Mouse (Mus musculus) cerebellum, adult 2 months (tissue): ENCODE results near the gene Plekhh2.

Experiments used
- CTCF ChIP-seq: fragments of 200-500 bp; IDR thresholded peaks from 2 replicates; pipeline ENCODE4 v1.5.1; 2011; ENCODE audit warnings: low read depth, mild to moderate bottlenecking, control low read depth, low read length, moderate library complexity, borderline replicate concordance; ENCODE audit not compliant: insufficient read depth
- POLR2A ChIP-seq: fragments of 200-500 bp; IDR thresholded peaks from 2 replicates; pipeline ENCODE4 v1.6.1; 2011; ENCODE audit warnings: low read length, control low read depth, borderline replicate concordance; ENCODE audit not compliant: insufficient read depth

DNA sequence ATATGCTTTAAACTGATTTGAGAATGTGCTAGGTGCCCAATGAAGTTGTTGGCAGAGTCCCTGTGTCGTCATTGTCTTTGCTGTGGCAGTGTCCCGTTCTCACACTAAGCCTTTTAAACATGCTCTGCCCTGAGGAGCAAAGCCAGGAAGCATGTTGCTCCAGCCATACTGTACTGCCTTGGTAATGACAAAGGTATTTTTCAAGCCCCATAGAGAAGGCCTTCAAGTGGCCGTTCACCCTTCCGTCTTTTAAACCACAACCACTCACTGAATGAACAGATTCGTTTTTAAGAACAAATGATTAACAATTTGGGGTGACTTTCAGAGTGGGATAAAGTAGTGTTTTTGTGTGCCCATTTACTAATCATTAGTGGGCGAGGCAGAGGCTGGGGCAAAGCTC lies 109.5 kb downstream of the Plekhh2 start:
- TF ChIP-seq POLR2A (no peak), CTCF (no peak)
